Mouse (Mus musculus) cerebellum, postnatal 10 days (tissue): ENCODE results near the gene Rpl24.
"Not testable (repeated sequence)": the region's sequence is repeated elsewhere in the genome, so short reads cannot be mapped to it uniquely, and the experiment has no call there.

Experiments
- DNase-seq, 2 experiments: peaks; one replicate each; pipeline ENCODE4 v3.0.0; 2021; ENCODE audit warnings: mixed read lengths in 2 of 2

Rpl24 gene

DNA sequence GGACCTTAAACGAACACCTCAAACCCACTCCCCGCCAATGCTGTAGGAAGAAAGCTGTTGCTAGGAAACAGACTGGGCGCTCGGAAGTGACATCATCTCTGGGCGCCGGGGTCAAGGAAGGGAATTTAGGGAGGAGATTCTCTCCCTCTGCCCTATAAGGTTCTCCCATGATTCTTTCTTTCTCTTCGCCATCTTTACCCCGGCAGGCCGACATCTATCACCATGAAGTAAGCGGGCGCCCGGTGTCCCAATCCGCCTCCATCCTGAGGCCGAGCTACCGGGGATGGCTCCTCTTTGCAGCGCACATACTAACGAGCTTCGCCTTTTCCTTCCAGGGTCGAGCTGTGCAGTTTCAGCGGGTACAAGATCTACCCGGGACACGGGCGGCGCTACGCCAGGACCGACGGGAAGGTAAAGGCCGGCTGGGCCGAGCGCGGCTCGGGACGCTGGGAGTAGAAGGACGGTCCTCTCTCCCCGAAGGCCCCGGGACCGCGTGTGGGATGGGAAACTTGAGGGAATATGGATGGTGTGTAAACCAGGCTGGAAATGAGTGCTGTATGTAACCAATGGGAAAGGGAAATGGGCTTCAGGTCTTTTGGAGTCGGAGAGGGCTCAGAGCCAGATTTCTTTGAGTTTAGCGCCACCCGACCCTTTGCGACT, at the start of gene Rpl24:
Gene Rpl24, plus strand, starts transcription at position 64 of the 660 bp plus-strand sequence.
- peak; percentile 99 for DNase-seq

DNA sequence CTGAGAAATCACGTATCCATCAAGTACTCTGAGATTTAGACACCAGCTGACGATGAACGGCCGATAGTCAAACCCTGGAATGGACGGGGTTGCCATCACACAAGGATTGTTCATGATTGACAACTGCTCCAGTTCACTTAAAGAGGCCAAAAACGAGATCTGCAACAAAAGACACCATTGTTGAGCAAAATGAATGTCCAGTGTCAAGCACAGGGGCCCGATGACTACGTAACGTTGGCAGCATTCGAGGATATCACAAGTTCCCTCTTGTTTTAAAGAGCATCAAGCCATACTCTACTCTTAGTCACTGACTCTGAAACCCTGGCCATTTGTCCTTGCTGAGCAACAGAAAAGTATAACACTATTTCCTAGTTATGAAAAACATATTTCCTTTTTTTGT, 44.0 kb upstream of the Rpl24 start:
- DNase-seq: no peak

DNA sequence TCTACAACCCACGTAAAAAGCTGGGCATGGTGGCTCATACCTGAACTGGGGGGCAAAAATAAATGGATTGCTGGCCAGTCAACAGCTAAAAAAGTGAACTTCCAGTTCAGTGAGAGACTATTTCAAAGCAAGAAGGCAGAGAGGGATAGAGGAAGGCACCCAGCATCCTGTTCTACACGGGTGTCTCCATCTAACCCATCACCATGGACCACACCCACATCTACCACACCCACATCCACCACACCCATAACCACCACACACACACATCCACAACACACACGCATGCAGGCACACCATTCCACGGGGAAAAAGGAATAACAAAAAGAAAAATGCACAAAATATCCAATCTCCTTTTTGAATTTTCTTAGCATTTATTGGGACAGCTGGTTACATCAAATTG, 42.1 kb upstream of the Rpl24 start:
- no peak for DNase-seq

DNA sequence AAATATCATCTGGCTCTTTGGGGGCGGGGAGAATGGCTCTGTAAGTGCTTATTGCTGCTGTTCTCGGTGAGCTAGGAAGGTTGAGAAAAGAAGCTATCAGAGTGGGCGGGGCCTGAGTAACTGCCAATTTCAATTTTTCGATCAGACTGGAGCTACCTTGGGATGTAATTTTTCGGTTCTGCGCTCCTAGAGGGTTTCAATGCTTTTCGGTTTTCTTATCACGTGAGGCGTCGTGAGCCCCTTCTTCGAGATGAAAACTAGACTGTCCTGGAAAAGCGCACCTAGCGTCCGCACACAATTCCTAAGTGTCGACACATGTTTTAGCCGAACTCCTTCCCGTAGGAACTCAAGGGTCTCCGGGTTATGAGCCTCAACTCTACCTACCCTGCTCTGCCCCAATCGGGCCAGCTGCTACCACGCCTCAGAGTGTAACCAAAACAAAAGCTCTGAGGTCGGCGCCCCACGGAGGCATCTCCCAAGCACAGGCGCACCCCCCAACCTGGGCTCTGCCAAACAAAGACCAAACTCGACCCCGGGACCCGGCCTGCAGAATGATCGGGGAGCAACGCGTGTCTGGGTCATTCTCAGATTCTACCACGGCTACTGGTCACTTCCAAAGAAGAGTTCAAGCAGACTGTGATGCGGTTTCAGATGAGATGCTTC, 32.3 kb upstream of the Rpl24 start:
- peak; percentile 69 for DNase-seq

DNA sequence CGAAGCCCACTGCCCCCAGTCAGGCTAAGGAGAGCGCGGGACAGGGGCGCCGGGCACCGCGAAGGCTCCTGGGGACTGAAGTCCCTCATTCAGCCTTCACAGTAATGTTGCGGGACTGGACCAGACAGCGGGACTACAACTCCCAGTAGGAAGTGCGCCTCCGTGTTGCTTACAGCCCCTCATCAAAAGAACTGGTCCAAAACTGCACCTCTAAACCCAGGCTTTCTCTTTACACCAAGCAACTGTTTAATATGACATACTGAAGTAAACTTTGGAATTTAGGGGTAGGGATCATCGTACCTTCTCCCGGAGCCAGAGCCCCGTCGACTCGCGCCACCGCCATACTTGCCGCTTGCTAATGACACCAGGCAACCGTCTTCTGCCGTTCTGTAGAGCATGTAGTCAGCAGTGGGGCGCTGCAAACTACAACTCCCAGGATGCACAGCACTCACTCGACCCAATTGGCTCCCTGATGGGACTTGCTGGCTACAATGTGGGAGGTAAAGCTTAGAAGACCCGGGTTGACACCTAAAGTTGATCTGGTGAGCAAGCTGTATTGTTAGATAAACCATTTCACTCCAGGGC, 31.5 kb upstream of the Rpl24 start, which contains the start of gene Cep97:
Gene Cep97, minus strand, starts transcription at position 403 of the 585 bp plus-strand sequence.
- peak; percentile 91 to 94 for DNase-seq

DNA sequence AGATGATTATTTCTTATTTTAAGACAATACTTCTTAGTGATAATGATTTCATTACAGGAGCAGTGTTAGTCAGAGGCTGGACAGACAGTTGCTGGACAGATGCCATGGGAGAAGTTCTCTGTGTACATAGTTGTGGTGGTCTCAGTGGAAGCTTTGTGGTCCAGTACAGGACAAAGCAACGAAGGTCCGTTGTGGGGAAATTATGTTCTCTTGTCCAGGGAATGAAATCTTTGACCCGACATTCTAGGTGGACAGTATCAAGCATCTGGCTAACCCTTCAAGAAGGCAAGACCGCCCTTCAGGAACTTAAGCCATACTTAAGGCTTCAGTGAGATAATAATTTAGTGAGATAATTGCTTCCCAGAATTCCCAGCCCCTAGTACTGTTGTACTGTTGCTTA, 27.3 kb upstream of the Rpl24 start:
- DNase-seq: no peak

DNA sequence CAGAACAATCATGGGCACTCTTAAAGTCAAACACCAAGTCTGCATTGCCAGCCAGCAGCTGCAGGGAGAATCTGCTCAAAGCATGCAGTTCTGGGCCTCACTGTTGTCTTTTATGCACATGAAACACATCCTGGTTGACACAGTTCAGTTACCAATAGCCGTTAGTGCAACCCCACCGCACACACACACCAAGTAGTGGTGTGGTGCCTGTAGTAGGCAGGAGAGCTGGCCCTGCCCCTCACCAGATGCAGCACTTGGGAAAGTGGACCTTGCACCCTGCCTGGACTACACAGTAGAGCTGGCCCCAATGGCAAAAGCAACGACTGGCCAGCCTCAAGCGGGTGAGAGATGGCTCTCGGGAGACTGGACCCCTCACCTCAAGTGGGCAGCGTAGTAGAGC, 26.4 kb upstream of the Rpl24 start:
- no peak for DNase-seq

DNA sequence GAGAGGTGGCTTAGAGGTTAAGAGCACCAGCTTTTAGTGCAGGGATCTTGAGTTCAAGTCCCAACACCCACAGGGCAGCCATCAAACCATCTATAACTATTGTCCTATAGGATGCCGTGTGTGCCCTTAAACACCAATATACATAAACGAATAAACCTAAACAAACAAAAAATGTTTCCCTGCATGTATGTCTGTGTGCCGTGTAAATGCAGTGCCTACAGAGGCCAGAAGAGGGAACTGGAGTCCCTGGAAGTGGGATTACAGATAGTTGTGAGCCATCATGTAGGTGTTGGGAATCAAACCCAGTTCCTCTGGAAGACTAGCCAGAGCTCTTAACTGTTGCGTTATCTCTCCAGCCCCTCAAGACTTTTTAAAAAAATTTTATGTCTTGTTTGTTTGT, 25.3 kb upstream of the Rpl24 start:
- DNase-seq: no peak

DNA sequence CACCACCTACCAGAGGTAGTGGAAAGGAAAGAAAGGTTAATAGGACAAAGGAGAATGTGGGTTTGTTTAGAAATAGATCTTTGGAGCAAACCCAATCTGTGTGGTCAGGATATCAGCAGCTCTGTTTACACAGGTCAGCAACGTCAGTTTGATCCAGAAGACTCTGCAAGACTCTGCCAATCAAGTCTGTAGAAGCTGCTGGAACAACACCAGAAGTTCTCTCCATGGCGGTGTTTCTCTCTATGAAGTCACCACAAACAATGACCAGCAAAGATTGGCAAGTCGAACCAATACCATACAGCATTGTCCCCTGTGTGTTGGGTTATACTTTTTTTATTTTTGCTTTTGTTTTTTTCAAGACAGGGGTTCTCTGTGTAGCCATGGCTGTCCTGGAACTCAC, 18.8 kb upstream of the Rpl24 start:
- no peak for DNase-seq

DNA sequence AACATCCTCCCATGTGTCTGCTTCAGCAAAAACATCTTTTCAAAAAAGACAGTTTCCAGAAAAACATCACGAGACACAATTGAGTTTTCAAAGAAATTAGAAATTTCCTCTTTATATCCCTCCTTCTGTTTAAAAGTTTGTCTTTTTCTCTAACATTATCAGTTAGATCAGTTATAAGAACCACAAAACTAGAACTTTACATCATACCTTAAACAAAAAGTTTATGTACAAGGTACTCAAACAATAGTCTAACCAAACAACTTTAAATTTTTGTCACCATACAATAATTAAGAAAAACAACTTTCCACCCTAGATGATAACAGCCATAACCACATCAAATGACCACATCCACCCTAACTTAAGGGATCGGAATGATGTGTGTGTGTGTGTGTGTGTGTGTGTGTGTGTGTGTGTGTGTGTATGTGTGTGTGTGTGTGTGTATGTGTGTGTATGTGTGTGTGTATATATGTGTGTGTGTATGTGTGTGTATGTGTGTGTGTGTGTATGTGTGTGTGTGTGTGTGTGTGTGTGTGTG, 18.1 kb upstream of the Rpl24 start:
- DNase-seq: not testable (repeated sequence)

DNA sequence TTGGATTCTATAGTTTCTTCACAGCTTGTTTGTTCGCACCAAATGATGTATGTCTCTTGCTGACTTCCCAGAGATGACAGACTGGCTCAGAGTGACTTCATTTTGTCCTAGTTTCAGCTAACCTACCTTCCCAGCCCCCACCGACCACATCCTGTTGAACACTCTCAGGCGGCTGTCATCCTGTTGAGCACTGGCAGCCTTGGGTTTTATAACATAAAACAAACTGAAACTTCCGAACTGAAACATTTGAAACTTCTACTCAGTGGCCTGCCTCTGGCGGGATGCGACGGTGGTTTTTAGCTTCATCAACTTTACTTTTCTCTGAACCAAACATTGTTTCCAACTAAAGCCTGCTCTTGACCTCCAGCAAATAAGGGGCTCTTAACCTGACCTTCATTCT, 17.1 kb upstream of the Rpl24 start:
- DNase-seq: no peak

DNA sequence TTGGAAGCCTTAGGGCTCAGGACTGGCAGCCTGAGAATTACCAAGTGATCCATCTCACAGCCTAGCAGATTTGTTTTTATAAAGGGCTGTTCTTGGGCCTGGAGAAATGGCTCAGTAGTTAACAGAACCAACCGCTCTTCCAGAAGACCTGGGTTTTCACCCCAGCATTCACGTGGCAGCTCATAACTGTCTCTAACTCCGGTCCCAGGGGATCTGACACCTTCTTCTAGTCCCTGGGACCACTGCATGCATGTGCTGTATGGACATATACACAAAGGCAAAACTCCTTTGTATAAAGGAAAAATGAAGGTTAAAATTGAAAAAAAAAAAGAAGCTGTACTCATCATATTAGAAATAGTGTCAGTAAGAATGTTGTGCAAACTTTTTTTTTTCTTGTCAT, 15.6 kb upstream of the Rpl24 start:
- DNase-seq: no peak

DNA sequence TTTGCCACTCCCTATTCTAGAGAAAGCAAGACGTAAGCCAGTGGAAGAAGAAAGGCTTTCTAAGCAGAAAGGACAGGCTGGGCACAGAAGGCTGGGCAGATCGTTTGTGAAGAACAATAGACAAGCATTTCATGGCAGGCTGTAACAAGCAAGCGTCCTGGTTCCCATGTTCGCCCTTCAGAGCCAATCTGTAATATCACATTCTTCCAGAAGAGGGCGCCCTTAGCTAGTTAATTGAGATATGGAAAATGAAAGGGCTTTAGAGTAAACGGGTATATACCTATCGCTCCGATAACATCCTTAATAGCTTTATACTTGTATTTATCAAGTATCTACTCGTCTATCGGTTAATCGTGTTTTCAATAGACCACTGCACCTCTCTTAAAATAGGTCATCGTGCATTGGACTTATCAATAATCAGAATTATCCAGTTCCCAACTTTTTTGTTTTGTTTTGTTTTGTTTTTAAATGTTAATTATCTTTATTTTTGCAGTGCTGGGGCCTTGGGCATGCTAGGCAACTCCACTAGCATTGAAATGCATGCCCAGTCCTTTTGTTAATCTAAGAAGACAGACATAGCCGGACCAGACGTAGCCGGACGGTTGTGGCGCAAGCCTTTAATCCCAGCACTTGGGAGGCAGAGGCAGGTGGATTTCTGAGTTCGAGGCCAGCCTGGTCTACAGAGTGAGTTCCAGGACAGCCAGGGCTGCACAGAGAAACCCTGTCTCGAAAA, 15.0 kb upstream of the Rpl24 start:
- DNase-seq: peak; percentile 88 to 93

DNA sequence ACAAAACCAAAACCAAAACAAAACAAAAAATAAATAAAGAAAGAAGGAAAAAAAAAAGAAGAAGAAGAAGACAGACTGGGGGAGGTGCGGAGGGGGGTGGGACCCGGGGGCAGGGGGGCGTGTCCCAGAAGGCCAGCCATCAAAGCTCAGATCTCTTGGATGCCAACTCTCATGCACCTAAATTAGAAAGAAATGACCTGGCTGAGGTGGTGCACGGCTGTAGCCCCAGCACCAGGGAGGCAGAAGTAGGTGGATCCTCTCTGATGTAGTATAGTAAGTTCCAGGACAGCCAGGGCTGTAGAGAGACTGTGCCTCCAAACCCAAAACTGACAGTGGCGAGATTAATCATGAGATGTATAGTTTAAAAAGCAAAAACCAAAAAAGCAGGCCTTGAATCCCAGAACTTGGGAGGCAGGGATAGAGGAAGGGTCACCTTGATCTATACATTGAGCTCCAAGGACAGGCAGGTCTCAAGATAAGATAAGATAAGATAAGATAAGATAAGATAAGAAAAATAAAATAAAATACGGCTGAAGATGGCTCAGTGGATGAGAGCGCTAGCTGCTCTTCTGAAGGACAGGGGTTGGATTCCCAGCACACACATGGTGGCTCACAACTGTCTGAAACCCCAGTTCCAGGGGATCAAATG, 14.3 kb upstream of the Rpl24 start:
- no peak for DNase-seq

DNA sequence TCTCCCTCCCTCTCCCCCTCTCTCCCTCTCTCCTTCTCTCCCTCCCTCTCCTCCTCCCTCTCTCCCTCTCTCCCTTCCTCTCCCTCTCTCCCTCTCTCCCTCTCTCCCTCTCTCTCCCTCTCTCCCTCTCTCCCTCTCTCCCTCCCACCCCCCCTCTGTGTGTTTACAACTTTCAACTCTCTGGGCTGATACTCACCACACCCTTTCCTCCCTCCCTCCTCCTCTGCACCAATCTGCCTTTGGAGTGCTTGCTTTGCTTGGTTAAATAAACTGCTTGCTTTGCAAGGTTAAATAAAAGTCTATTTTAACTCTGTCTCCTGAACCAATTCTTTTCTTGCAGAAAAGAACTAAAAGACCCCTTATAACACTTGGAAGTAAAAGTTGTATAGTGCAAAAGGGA, 13.3 kb upstream of the Rpl24 start:
- DNase-seq: no peak

DNA sequence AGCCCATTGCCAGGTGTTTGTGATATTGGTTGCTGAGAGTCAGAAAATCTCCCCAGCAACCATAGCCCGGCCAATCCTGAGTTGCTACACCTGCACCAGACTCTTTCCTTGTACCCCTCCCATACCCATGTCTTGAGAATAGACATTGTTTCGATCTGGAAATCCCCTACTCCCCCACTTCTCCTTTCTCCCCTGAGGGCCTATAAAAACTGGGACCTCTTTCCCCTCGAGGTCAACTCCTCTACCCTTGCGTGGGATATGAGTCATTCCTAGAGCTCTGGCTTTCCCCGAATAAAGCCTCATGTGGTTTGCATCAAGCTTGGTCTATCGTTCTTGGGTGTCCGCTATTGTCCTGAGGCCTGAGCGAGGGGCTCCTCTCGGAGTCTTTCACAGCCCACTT, 11.9 kb upstream of the Rpl24 start:
- DNase-seq: not testable (repeated sequence)

DNA sequence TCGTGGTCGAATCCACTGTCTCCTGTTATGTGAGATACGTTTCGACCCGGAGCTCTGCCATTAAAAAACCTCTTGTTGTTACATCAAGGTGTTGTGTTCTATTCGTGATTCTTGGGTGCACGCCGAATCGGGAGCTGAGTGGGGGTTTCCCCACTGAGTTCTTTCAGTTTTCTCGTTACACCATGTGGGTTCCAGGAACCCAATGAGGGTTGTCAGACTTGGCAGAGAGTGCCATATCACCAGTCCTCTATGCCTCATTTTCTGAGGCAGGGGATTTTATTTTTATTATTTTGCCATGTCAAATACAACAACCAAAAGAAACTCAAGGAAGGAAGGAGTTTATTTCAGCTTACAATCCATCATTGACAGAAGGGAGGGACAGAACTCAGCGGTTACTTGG, 3.0 kb upstream of the Rpl24 start:
- DNase-seq: not testable (repeated sequence)

DNA sequence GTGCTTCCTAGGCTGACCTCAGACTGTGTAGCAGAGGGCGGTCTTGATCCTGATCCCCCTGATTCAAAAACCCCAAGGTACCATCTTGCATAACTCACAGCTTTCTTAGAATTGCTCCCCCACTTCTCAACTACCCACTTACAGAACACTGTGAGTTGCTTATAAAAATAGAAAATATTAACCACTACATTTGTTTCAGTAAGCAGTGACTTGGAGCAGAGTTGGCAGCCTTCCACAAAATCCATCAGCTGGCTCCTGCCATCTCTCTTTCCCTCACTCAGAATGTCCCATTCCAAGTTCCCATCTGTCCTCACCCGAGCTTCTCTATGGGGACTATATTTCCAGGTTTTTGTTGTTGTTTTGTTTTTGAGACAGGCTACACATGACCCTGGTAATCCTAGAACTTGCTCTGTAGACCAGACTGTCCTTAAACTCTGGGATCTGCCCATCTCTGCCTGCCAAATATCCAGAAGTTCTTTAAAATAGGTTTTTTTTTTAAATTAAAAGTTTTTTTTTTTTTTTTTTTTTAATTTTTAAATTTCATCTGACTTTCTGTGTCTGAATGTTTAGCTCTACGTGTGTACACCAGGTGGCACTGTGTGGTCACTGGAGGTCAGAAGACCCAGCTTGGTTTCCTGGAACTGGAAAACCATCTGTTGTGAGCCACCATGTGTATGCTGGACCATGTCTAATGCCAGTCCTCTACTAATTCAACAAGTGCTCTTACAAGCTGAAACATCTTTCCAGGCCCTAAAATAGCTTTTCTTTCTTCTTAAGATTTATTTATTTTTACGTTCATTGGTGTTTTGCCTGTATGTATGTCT, 1.7 kb upstream of the Rpl24 start:
- peak; percentile 41 to 46 for DNase-seq

DNA sequence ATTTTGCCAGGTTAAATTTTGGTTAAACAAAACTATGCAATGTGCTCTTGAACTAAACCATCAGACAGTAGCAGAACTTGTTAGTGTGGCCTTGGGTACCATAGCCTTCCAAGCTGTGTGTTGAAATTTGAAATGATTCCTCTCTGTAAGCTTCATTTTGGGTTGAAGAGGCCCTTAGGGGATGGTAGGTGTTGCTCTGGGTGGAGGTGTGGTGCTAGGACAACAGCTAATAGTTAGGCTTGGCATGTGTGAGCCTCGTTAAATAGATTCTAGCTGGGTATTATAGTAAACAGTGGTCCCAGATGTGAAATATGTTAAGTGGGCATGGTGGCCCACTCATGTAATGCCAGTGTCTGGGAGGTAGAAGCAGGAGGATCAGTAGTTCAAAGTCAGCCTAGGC, 1.1 kb downstream of the Rpl24 start:
- DNase-seq: no peak

DNA sequence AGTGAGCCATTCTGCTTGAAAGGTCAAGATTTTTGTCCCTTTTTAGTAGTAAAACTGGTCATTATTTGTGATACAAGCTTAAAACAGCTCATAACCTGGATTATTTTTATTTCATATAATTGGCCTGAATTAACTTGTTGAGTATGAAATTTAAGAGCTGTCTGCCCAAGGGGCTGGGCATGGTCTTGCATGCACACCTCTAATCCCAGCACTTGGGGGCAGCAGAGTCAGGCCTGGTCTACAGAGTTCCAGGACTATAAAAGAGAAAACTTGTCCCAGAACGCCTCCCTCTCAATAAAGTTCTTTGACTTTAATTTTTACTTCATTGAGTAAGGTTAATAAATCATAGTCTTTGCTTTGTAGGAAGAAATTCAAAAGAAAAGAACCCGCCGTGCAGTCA, 3.1 kb downstream of the Rpl24 start:
- DNase-seq: peak; percentile 67 to 69

DNA sequence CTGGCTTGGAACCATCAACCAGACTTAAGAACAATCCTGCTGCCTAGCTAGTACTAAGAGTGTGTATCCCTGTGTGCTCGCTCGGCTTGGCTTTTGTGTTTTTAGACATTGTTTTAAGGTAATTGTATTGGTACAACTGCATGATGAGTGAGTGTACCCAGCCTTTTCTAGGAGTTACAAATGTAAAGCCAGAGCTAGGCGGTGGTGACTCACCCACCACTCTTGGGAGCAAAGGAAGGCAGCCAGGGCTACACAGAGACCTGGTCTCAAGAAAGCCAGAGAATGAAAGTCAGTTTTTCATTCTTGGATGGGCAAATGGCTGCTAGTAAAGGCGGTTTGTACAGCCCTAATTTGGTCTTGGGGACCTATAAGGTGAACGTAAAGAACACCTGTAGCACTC, 4.3 kb downstream of the Rpl24 start:
- no peak for DNase-seq
